Mouse (Mus musculus) stomach, postnatal 0 days (tissue): Measurements from ENCODE around the gene Dapk3.

Experiments
- CTCF ChIP-seq: IDR thresholded peaks from 2 replicates; pipeline ENCODE4 v1.5.1; 2016; ENCODE audit warnings: antibody characterized with exemption, low read depth, mild to moderate bottlenecking, moderate library complexity
- EP300 ChIP-seq: optimal IDR thresholded peaks from 2 replicates; pipeline ENCODE3; 2016; ENCODE audit warnings: antibody characterized with exemption

- TF ChIP-seq CTCF (no peak), EP300 (no peak)
These were observed 48.6 kb upstream of the Dapk3 start for GRCm38 (mm10) chr10:81134181-81134587.
